Mouse (Mus musculus): Measurements from ENCODE around the gene Cox15.

GRCm38 (mm10) chr19:43704787-43705497 lies 47.9 kb downstream of the Cox15 start:
- TF ChIP-seq HCFC1 (IDR thresholded peaks at IDR 0.05; ENCODE audit: borderline replicate concordance, insufficient read depth, low read length), result no peak
- no peak for TF ChIP-seq CHD2 (IDR thresholded peaks at IDR 0.05; ENCODE audit: low read depth, low read length)
- no peak for TF ChIP-seq ZC3H11A (IDR thresholded peaks at IDR 0.05; ENCODE audit: borderline replicate concordance, low read depth, low read length)
- no peak for TF ChIP-seq MAFK (IDR thresholded peaks at IDR 0.05; ENCODE audit: insufficient read depth, low read depth, low read length)
- TF ChIP-seq ZNF384 (IDR thresholded peaks at IDR 0.05; ENCODE audit: low read depth, low read length), result no peak
